Mouse (Mus musculus): ENCODE data around the gene Acsl4.

GRCm38 (mm10) chrX:142305010-142305868, 85.1 kb downstream of the Acsl4 start:
- TF ChIP-seq EP300 (IDR thresholded peaks at IDR 0.05), result no peak
- TF ChIP-seq CTCF (IDR thresholded peaks at IDR 0.05), result no peak
